Mouse (Mus musculus) liver, embryonic 16.5 days (tissue): Measurements from ENCODE around the gene Plcb4. TPM values are rescaled to one million over a fixed set of nuclear protein-coding genes. Genes with fewer than 3 reads are reported as not detected.

Experiments used
- ATAC-seq: fragments of 200-750 bp; cut with Nextera tagmentation; 2 replicates; pipeline ENCODE4 v1.8.0; 2017; ENCODE audit warnings: low read depth, mild to moderate bottlenecking, moderate number of reproducible peaks, moderate library complexity
- H3K27ac ChIP-seq: fragments of 300-500 bp; sonication (generic); 2 replicates; pipeline ENCODE4 v1.5.1; 2014; ENCODE audit warnings: mild to moderate bottlenecking, low read length
- H3K27me3 ChIP-seq: fragments of 300-500 bp; sonication (generic); 2 replicates; pipeline ENCODE4 v1.6.1; 2014; ENCODE audit warnings: low read depth, low read length, mixed read lengths; ENCODE audit not compliant: control insufficient read depth, insufficient read depth
- H3K36me3 ChIP-seq: fragments of 300-500 bp; sonication (generic); 2 replicates; pipeline ENCODE4 v1.6.1; 2014; ENCODE audit warnings: mild to moderate bottlenecking; ENCODE audit not compliant: control insufficient read depth, insufficient read depth
- H3K4me1 ChIP-seq: fragments of 300-500 bp; sonication (generic); 2 replicates; pipeline ENCODE4 v1.6.1; 2014; ENCODE audit warnings: low read depth, low read length, mixed read lengths; ENCODE audit not compliant: control insufficient read depth
- H3K4me2 ChIP-seq: fragments of 300-500 bp; sonication (generic); 2 replicates; pipeline ENCODE4 v1.6.1; 2014; ENCODE audit warnings: low read depth, low read length, mixed read lengths
- H3K4me3 ChIP-seq: fragments of 300-500 bp; sonication (generic); 2 replicates; pipeline ENCODE4 v1.5.1; 2014; ENCODE audit warnings: low read depth, mild to moderate bottlenecking, low read length
- H3K9ac ChIP-seq: fragments of 300-500 bp; sonication (generic); 2 replicates; pipeline ENCODE4 v1.6.1; 2014; ENCODE audit warnings: low read depth, low read length
- H3K9me3 ChIP-seq: fragments of 300-500 bp; sonication (generic); replicated peaks from 2 replicates; pipeline ENCODE4 v1.6.1; 2016; ENCODE audit warnings: low read length; ENCODE audit not compliant: control insufficient read depth
- WGBS: fragments of 180-500 bp; shearing (Covaris S2); extraction: QIAGEN DNeasy Blood & Tissue Kit; methylation state at CpG from one replicate; pipeline ENCODE4 v1.1.7; 2014; ENCODE audit not compliant: insufficient replicate concordance; 5-methylcytosine and 5-hydroxymethylcytosine counted together
- polyA plus RNA-seq: library from polyadenylated mRNA; unstranded; fragments of >200 nt; fragmentation: Nextera tagmentation; extraction: Ambion mirVana; gene quantifications from 2 replicates; pipeline ENCODE4 v1.2.1, GENCODE M21; 2015

The Plcb4 gene
- polyA plus RNA-seq, result 1.6 and 2.3 TPM in 2 replicates

DNA sequence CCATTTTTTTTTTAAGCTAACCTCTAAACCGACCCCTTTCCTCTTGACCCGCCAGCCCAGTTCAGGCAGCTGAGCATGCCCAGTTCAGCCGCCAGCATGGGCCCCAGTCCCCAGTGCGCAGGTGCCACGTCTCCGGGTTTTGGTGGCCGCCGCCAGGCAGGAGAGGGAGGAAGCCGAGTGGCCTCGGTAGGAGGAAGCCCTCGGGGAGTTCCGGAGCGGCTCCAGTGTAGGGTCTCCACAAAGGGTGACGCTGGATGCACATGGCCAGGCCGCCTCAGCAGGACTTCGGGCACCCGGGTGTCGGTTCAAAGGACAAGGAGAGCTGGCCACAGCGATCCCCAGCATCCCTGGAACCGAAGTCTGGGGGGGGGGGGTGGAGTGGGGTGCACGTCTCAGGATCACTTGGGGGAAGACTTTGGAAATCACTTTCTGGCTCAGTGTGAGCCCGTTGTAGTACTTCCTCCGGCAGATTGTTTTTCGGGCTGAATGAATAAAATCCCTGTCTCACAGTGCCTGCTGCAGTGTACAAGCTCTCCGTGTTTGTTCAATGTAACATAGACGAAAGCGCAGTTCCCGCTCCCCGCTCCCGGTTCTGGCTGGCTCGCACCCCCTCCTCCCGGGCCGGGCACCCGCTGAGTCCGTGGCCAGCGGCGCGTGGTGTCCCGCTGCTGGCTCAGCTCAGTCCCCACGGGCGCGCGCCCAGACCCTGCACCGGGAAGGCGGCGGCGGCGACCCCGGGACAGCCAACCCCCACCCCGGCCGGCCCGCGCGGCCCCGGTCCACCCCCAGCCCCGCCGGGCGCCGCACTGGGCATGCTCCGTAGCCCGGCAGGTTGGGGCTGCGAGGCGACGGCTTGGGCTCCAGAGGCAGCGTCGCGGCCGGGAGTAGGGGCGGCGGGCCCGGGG, at the start of gene Plcb4:
Gene Plcb4, plus strand, starts transcription at position 526 of the 905 bp plus-strand sequence.
- H3K4me3 ChIP-seq, result peak within 1 kb of the TSS; percentile 71
- H3K27me3 ChIP-seq, result peaks cover 4% of the 10 kb centered on the region; the same call in 1 of the 2 replicates
- H3K9me3 ChIP-seq, result no peaks in the 10 kb centered on the region
- no peaks in the 10 kb centered on the region for H3K36me3 ChIP-seq
- peak within 1 kb of the TSS; percentile 70 for H3K27ac ChIP-seq
- peak within 1 kb of the TSS; percentile 79 for H3K4me2 ChIP-seq
- H3K4me1 ChIP-seq, result no peaks in the 10 kb centered on the region; the same call in 1 of the 2 replicates
- WGBS, result under 1% methylated on average over 59 of the region's 71 CpGs
- H3K9ac ChIP-seq, result peak within 1 kb of the TSS; percentile 68
- peak; percentile 80 for ATAC-seq

DNA sequence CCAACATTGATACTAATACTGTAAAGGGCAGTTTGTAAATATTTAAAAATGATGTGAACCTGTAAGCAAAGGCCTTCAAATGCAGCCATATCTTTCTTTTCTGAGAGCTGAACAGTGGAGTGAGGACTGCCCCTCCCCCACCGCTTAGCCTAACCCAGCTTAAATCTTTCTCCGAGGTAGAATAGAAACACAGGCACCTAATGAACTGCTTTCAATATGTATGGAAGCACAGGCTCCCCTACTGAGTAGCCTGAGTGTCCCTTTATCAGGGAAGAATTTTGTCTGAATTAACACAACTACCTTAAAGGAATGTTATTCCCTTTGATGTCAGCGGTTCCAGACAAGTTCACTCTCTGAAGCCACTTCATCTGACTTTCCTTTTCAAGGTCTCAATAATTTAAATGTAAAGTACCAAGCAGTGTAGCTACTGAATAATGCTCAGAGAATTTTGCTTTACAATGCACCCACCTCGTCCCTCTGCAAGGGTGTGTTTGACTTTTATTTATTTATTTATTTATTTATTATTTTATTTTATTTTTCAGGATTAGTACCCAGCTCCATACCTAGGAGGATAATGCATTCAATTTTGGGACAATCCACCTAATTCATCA, 44.1 kb upstream of the Plcb4 start:
- H3K9ac ChIP-seq, result no peak overlapping the region
- H3K4me2 ChIP-seq, result no peak overlapping the region
- WGBS, result 42% methylated on average over 4 of the region's 4 CpGs
- no peak overlapping the region for H3K27ac ChIP-seq
- no peaks in the 10 kb centered on the region for H3K36me3 ChIP-seq
- no peak for ATAC-seq
- no peaks in the 10 kb centered on the region for H3K4me1 ChIP-seq
- H3K4me3 ChIP-seq, result no peak overlapping the region
- H3K27me3 ChIP-seq, result no peaks in the 10 kb centered on the region
- H3K9me3 ChIP-seq, result no peaks in the 10 kb centered on the region

DNA sequence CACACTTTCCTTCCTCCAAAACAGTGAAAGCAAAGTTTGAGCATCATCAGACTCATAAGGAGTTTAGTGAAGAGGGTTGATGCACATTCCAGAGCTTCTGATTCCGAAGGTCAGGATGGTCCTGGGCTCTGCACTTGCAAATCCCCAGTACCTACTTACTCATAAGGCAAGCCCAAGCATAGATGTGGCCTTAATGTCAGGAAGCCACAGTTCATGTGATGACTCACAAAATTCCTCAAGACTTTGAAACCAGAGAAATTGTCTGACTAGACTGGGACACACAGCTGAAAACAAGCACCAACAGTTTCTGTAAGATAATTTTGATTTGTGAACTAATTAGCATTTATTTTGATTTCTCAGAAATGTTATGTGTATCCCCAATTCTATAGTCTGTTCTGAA, 42.7 kb upstream of the Plcb4 start:
- WGBS, result 63% methylated on average over 1 of the region's 1 CpGs
- Histone ChIP-seq H3K27ac (no peak overlapping the region), H3K27me3 (no peaks in the 10 kb centered on the region), H3K4me3 (no peak overlapping the region), H3K36me3 (no peaks in the 10 kb centered on the region), H3K9ac (no peak overlapping the region), H3K4me1 (no peaks in the 10 kb centered on the region), H3K4me2 (no peak overlapping the region), H3K9me3 (no peaks in the 10 kb centered on the region)
- no peak for ATAC-seq

- no peaks in the 10 kb centered on the region for H3K4me1 ChIP-seq
- ATAC-seq, result no peak
- no peaks in the 10 kb centered on the region for H3K36me3 ChIP-seq
- H3K4me2 ChIP-seq, result no peak overlapping the region
- no peaks in the 10 kb centered on the region for H3K9me3 ChIP-seq
- no peaks in the 10 kb centered on the region for H3K27me3 ChIP-seq
- no peak overlapping the region for H3K4me3 ChIP-seq
- no peak overlapping the region for H3K27ac ChIP-seq
- H3K9ac ChIP-seq, result no peak overlapping the region
Observed at GRCm38 (mm10) chr2:135618551-135618950, 40.3 kb upstream of the Plcb4 start.

GRCm38 (mm10) chr2:135619956-135620355, 38.9 kb upstream of the Plcb4 start:
- H3K9me3 ChIP-seq, result no peaks in the 10 kb centered on the region
- no peak overlapping the region for H3K9ac ChIP-seq
- WGBS, result 55% methylated on average over 2 of the region's 2 CpGs
- H3K27me3 ChIP-seq, result no peaks in the 10 kb centered on the region
- H3K4me1 ChIP-seq, result no peaks in the 10 kb centered on the region
- no peaks in the 10 kb centered on the region for H3K36me3 ChIP-seq
- no peak for ATAC-seq
- H3K27ac ChIP-seq, result no peak overlapping the region
- H3K4me3 ChIP-seq, result no peak overlapping the region
- H3K4me2 ChIP-seq, result no peak overlapping the region

- H3K4me2 ChIP-seq, result no peak overlapping the region
- no peak overlapping the region for H3K9ac ChIP-seq
- H3K4me1 ChIP-seq, result no peaks in the 10 kb centered on the region
- no peak overlapping the region for H3K27ac ChIP-seq
- peak; percentile 43; the same call in 1 of the 2 replicates for ATAC-seq
- H3K4me3 ChIP-seq, result no peak overlapping the region
- WGBS, result 61% methylated on average over 2 of the region's 2 CpGs
- H3K36me3 ChIP-seq, result no peaks in the 10 kb centered on the region
- H3K9me3 ChIP-seq, result no peaks in the 10 kb centered on the region
- H3K27me3 ChIP-seq, result no peaks in the 10 kb centered on the region
Observed at GRCm38 (mm10) chr2:135627821-135628220, 31.0 kb upstream of the Plcb4 start.

GRCm38 (mm10) chr2:135637227-135637626, 21.6 kb upstream of the Plcb4 start:
- Histone ChIP-seq H3K9ac (no peak overlapping the region), H3K9me3 (no peaks in the 10 kb centered on the region), H3K27me3 (no peaks in the 10 kb centered on the region), H3K4me1 (no peaks in the 10 kb centered on the region), H3K4me2 (no peak overlapping the region), H3K27ac (no peak overlapping the region), H3K36me3 (no peaks in the 10 kb centered on the region), H3K4me3 (no peak overlapping the region)
- no peak for ATAC-seq
- WGBS, result 65% methylated on average over 2 of the region's 2 CpGs

DNA sequence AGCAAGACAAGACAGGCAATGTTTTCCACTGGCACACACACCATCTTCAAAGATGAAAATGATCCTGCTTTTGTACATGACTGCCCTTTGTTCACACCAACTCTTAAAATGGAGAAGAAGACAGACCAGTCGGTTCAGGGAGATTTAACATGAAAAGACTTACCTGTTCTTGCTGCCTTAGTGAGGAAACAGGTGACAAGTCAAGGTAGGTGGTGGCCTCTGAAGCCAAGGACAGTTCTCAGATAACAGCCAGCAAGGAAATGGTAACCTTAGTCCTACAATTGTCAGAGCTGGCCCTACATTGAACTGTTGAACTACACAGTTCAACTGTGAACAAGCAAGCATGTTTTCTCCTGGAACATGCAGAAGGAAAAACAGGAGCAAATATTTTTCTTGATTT, 17.8 kb upstream of the Plcb4 start:
- no peak overlapping the region for H3K27ac ChIP-seq
- H3K36me3 ChIP-seq, result no peaks in the 10 kb centered on the region
- no peaks in the 10 kb centered on the region for H3K9me3 ChIP-seq
- 56% methylated on average over 1 of the region's 1 CpGs for WGBS
- no peak for ATAC-seq
- no peaks in the 10 kb centered on the region for H3K27me3 ChIP-seq
- no peak overlapping the region for H3K4me2 ChIP-seq
- no peak overlapping the region for H3K4me3 ChIP-seq
- no peaks in the 10 kb centered on the region for H3K4me1 ChIP-seq
- no peak overlapping the region for H3K9ac ChIP-seq

DNA sequence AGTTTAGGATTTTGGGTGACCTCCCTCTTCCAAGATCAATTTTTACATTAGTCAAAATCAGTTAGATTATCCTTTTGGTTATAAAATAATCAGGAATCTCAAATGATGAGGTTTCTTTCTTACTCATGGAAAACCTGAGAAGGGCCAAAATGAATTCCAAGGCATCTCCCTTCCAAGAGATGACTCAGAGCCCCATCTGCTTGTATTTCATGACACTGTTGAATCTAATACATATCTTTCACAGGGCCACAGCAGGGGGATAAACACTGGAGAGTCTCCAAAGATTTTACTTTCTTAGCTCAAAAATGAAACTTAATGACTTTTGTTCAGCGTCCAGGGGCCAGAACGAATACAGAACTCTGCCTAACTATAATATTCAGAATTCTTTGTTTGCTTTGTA, 17.2 kb upstream of the Plcb4 start:
- Histone ChIP-seq H3K27ac (no peak overlapping the region), H3K27me3 (no peaks in the 10 kb centered on the region), H3K9me3 (no peaks in the 10 kb centered on the region), H3K4me3 (no peak overlapping the region), H3K4me2 (no peak overlapping the region), H3K4me1 (no peaks in the 10 kb centered on the region), H3K9ac (no peak overlapping the region), H3K36me3 (no peaks in the 10 kb centered on the region)
- no peak for ATAC-seq
- 58% methylated on average over 2 of the region's 2 CpGs for WGBS
